Mouse (Mus musculus) forebrain, embryonic 15.5 days (tissue): ENCODE data around the gene Pcbp3. TPM values are rescaled to one million over a fixed set of nuclear protein-coding genes. Genes with fewer than 3 reads are reported as not detected.

Source experiments
- ATAC-seq: fragments of 200-750 bp; cut with Nextera tagmentation; replicated peaks from 2 replicates; pipeline ENCODE4 v1.8.0; 2017; ENCODE audit warnings: mild to moderate bottlenecking, moderate TSS enrichment, moderate library complexity
- H3K27ac ChIP-seq: fragments of 300-500 bp; sonication (generic); replicated peaks from 2 replicates; pipeline ENCODE4 v1.5.1; 2015; ENCODE audit warnings: mild to moderate bottlenecking, inconsistent platforms
- H3K27me3 ChIP-seq: fragments of 300-500 bp; sonication (generic); 2 replicates; pipeline ENCODE4 v1.6.1; 2015; ENCODE audit warnings: inconsistent platforms
- H3K36me3 ChIP-seq: fragments of 300-500 bp; sonication (generic); 2 replicates; pipeline ENCODE4 v1.6.1; 2015; ENCODE audit warnings: mild to moderate bottlenecking, inconsistent platforms
- H3K4me1 ChIP-seq: fragments of 300-500 bp; sonication (generic); 2 replicates; pipeline ENCODE4 v1.6.1; 2015; ENCODE audit warnings: inconsistent platforms
- H3K4me2 ChIP-seq: fragments of 300-500 bp; sonication (generic); replicated peaks from 2 replicates; pipeline ENCODE4 v1.6.1; 2015; ENCODE audit warnings: mild to moderate bottlenecking, inconsistent platforms
- H3K4me3 ChIP-seq: fragments of 300-500 bp; sonication (generic); 2 replicates; pipeline ENCODE4 v1.5.1; 2015; ENCODE audit warnings: mild to moderate bottlenecking, inconsistent platforms
- H3K9ac ChIP-seq: fragments of 300-500 bp; sonication (generic); replicated peaks from 2 replicates; pipeline ENCODE4 v1.6.1; 2015; ENCODE audit warnings: mild to moderate bottlenecking, inconsistent platforms
- H3K9me3 ChIP-seq: fragments of 300-500 bp; sonication (generic); 2 replicates; pipeline ENCODE4 v1.6.1; 2016; ENCODE audit warnings: inconsistent platforms
- WGBS: fragments of 180-500 bp; shearing (Covaris S2); methylation state at CpG from one replicate; pipeline ENCODE4 v1.1.7; 2015; ENCODE audit warnings: mixed read lengths; 5-methylcytosine and 5-hydroxymethylcytosine counted together
- polyA plus RNA-seq: library from polyadenylated mRNA; unstranded; fragments of >200 nt; fragmentation: Nextera tagmentation; extraction: Ambion mirVana; gene quantifications from 2 replicates; pipeline ENCODE4 v1.2.1, GENCODE M21; 2015

Gene Pcbp3
- polyA plus RNA-seq, 1 experiment from 2014 or later, result 56.3 TPM

- H3K36me3 ChIP-seq, result no peaks in the 10 kb centered on the region
- H3K9me3 ChIP-seq, result no peaks in the 10 kb centered on the region
- H3K27me3 ChIP-seq, result no peaks in the 10 kb centered on the region
- no peak overlapping the region for H3K27ac ChIP-seq
- H3K4me1 ChIP-seq, result no peaks in the 10 kb centered on the region
- H3K9ac ChIP-seq, result no peak overlapping the region
- H3K4me2 ChIP-seq, result no peak overlapping the region
- 89% methylated on average over 18 of the region's 18 CpGs for WGBS
- ATAC-seq, result no peak
- no peak overlapping the region for H3K4me3 ChIP-seq
Measured at GRCm38 (mm10) chr10:76722751-76723450, 238.8 kb downstream of the Pcbp3 start.

DNA sequence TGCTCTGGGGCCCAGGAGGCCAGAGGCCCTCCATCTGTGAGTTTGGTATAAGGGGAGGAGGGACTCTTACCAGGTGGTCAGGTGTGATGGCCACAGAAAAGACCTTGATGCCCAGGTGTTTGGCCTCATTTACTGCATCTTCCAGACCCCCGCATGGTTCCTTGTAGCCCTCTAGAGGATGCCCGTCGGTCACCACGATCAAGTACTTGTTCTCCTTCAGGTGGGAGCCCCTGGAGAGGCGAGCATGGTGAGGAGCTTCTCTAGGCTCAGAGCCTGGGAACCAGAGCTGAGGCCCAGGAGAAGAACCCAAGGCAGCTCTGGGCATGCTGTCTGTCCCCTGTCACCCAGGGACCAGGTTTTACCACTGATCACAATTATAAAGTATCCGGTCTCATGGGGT, 239.9 kb downstream of the Pcbp3 start:
- 95% methylated on average over 6 of the region's 6 CpGs for WGBS
- Histone ChIP-seq H3K4me1 (no peaks in the 10 kb centered on the region), H3K36me3 (no peaks in the 10 kb centered on the region), H3K4me2 (no peak overlapping the region), H3K27ac (no peak overlapping the region), H3K4me3 (no peak overlapping the region), H3K9ac (no peak overlapping the region), H3K27me3 (no peaks in the 10 kb centered on the region), H3K9me3 (no peaks in the 10 kb centered on the region)
- no peak for ATAC-seq

DNA sequence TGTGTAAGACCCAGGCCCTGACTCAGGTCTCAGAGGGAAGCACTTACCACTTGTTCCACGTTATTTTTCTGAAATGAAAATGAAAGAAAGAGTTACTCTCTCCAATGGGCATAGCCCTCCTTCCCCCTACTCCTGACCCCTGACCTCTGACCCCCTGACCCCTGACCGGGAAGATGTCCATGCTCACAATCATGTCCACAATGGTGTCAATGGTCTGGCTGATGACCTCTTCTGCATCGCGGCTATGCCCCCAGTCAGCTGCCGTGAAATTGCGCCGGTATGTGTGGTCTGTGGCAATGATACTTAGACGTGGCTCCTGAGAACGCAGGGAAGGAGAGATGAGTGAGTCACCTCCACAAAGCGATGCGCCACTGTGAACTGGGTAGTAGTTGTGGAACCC, 240.5 kb downstream of the Pcbp3 start:
- Histone ChIP-seq H3K9me3 (no peaks in the 10 kb centered on the region), H3K4me2 (no peak overlapping the region), H3K27me3 (no peaks in the 10 kb centered on the region), H3K36me3 (no peaks in the 10 kb centered on the region), H3K27ac (no peak overlapping the region), H3K4me1 (no peaks in the 10 kb centered on the region), H3K9ac (no peak overlapping the region), H3K4me3 (no peak overlapping the region)
- WGBS, result 86% methylated on average over 11 of the region's 11 CpGs
- ATAC-seq, result no peak

- Histone ChIP-seq H3K4me2 (no peak overlapping the region), H3K27ac (no peak overlapping the region), H3K9me3 (no peaks in the 10 kb centered on the region), H3K4me3 (no peak overlapping the region), H3K9ac (no peak overlapping the region), H3K36me3 (no peaks in the 10 kb centered on the region), H3K27me3 (no peaks in the 10 kb centered on the region), H3K4me1 (no peaks in the 10 kb centered on the region)
- ATAC-seq, result no peak
- WGBS, result 87% methylated on average over 4 of the region's 4 CpGs
Measured at GRCm38 (mm10) chr10:76717631-76718030, 244.1 kb downstream of the Pcbp3 start.

GRCm38 (mm10) chr10:76717026-76717425, 244.7 kb downstream of the Pcbp3 start:
- H3K36me3 ChIP-seq, result no peaks in the 10 kb centered on the region
- no peak overlapping the region for H3K4me2 ChIP-seq
- H3K9me3 ChIP-seq, result no peaks in the 10 kb centered on the region
- ATAC-seq, result no peak
- no peak overlapping the region for H3K9ac ChIP-seq
- H3K4me1 ChIP-seq, result no peaks in the 10 kb centered on the region
- H3K4me3 ChIP-seq, result no peak overlapping the region
- no peak overlapping the region for H3K27ac ChIP-seq
- 91% methylated on average over 7 of the region's 7 CpGs for WGBS
- no peaks in the 10 kb centered on the region for H3K27me3 ChIP-seq

DNA sequence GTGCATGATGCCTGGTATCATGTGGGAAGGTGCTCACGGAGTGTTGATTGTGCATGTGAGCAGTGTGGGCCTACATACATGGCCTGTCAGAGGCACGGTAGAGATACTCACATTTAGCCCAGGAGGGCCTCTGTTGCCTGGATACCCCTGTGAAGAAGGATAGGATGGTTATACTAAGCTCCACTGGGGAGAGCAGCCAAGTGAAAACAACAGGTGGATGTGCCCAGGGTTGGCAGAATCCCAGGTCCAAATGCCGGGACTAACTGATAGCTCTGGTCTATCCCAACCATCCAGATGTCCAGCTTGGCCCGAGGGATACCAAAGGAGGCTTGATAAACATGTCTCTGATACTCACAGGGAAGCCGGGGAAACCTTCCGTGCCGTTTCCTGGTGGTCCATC, 247.4 kb downstream of the Pcbp3 start:
- H3K4me2 ChIP-seq, result no peak overlapping the region
- WGBS, result 76% methylated on average over 7 of the region's 7 CpGs
- H3K9me3 ChIP-seq, result no peaks in the 10 kb centered on the region

DNA sequence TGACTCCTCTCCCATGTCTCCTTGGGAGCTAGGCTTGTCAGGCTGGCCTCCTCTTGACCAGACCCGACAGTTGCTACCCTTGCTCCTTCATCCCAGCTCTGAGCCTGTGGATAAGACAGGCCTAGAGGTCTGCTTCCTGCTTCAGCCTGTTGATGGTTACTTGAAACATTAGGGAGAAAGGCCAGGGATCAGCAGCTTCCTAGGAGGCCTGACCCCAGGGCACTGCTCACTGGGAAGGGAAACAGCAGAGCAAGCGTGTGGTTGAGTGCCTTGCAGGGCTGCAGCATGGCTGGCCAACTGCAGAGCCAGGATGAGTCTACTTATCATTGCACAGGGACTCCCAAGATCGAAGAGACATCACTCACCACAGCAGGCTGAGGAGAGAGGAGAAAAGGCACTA, 249.2 kb downstream of the Pcbp3 start:
- H3K27ac ChIP-seq, result no peak overlapping the region
- 82% methylated on average over 3 of the region's 3 CpGs for WGBS
- ATAC-seq, result no peak

More for the DNA sequence above, 247.4 kb downstream of the Pcbp3 start:
- H3K27ac ChIP-seq, result no peak overlapping the region
- H3K36me3 ChIP-seq, result no peaks in the 10 kb centered on the region
- no peak overlapping the region for H3K9ac ChIP-seq
- no peaks in the 10 kb centered on the region for H3K27me3 ChIP-seq
- ATAC-seq, result no peak
- H3K4me1 ChIP-seq, result no peaks in the 10 kb centered on the region
- no peak overlapping the region for H3K4me3 ChIP-seq

More for the DNA sequence above, 249.2 kb downstream of the Pcbp3 start:
- no peaks in the 10 kb centered on the region for H3K4me1 ChIP-seq
- no peak overlapping the region for H3K9ac ChIP-seq
- H3K4me3 ChIP-seq, result no peak overlapping the region
- H3K36me3 ChIP-seq, result no peaks in the 10 kb centered on the region
- no peak overlapping the region for H3K4me2 ChIP-seq
- no peaks in the 10 kb centered on the region for H3K27me3 ChIP-seq
- H3K9me3 ChIP-seq, result no peaks in the 10 kb centered on the region

Other genes with a start within 250 kb of the Pcbp3 start
- 8.1 and 8.3 TPM in 2 replicates for gene Col6a1, start 235.7 kb downstream of the Pcbp3 start, polyA plus RNA-seq
- 35.4 and 37.9 TPM in 2 replicates for gene Slc19a1, start 70.4 kb upstream of the Pcbp3 start, polyA plus RNA-seq
- gene Col18a1, start 204.7 kb upstream of the Pcbp3 start, polyA plus RNA-seq, result 23.5 and 23.8 TPM in 2 replicates